Mouse (Mus musculus) left cerebral cortex, postnatal 4 days (tissue): Measurements from ENCODE around the gene Ap4s1. TPM values are rescaled to one million over a fixed set of nuclear protein-coding genes. Genes with fewer than 3 reads are reported as not detected.

Experiments used
- DNase-seq: peaks from one replicate; pipeline ENCODE4 v3.0.0-alpha.2; 2022
- intact Hi-C: fragments of 180-260 bp; cut with DNase I; formaldehyde crosslinking; loops from one replicate; pipeline ENCODE4 v1.15.1; 2025
- total RNA-seq, 2 experiments: library from RNA; stranded (reverse); gene quantifications; 2 replicates each; pipeline ENCODE4 v1.2.3; 2021

Ap4s1 gene
- total RNA-seq, 2 experiments from 2014 or later: 31.5 to 31.6 TPM

GRCm38 (mm10) chr12:51759374-51759773 lies 68.5 kb downstream of the Ap4s1 start:
- intact Hi-C loops: no loop called here
- no peak for DNase-seq

DNA sequence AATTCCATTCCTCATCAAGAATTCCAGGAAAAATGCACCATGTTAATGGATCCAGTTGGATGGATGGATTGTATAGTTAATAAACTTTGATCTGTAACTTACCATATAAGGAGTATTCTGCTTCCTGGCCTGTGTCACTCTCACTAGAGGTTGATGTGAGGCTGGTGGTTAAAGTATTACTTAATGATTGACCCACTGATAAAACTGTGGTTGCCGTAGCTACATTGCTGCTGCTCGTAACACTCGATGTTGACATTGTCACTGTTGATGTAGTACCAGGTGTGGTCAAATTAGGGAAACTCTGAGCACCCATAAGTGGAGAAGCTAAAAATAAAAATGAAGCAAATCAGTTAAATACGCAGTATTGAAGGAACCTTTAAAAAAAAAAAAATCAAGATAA lies 76.6 kb downstream of the Ap4s1 start:
- intact Hi-C loops: no loop called here
- DNase-seq: no peak

GRCm38 (mm10) chr12:51768702-51769101 lies 77.9 kb downstream of the Ap4s1 start:
- no peak for DNase-seq
- intact Hi-C loops: no loop called here

GRCm38 (mm10) chr12:51784842-51785241 lies 94.0 kb downstream of the Ap4s1 start:
- no peak for DNase-seq

More at GRCm38 (mm10) chr12:51784842-51785241, 94.0 kb downstream of the Ap4s1 start:
- intact Hi-C loops: no loop called here

Other genes with a start within 250 kb of the Ap4s1 start
- 10 to 100 TPM; 20.5 to 22.7 TPM for gene Coch, start 97.7 kb upstream of the Ap4s1 start, total RNA-seq
- 10 to 100 TPM; 88.1 to 92.9 TPM for gene Strn3, start 864 bp downstream of the Ap4s1 start, total RNA-seq
- 10 to 100 TPM; 93.8 to 99.4 TPM for gene Hectd1, start 138.5 kb downstream of the Ap4s1 start, total RNA-seq